Mouse (Mus musculus): ENCODE data around the gene Kcnrg.

Kcnrg gene

GRCm38 (mm10) chr14:61642668-61643067, 35.4 kb downstream of the Kcnrg start:
- in situ Hi-C loops (cut with MboI, MseI) = no loop called here

GRCm38 (mm10) chr14:61645547-61645946, 38.3 kb downstream of the Kcnrg start:
- in situ Hi-C loops (cut with MboI, MseI) = loop anchor here in 1 of 2 experiments (5.0 kb wide), 1 partner anchor 37 kb away; no protein-coding TSS in a partner anchor

- in situ Hi-C loops (cut with MboI, MseI) = loop anchor here in 1 of 2 experiments (5.0 kb wide), 1 partner anchor 35 kb away; no protein-coding TSS in a partner anchor
These were observed 40.1 kb downstream of the Kcnrg start for GRCm38 (mm10) chr14:61647182-61647880.

GRCm38 (mm10) chr14:61647881-61648684, 40.8 kb downstream of the Kcnrg start:
- in situ Hi-C loops (cut with MboI, MseI) = loop anchor here in 1 of 2 experiments (5.0 kb wide), 1 partner anchor 34 kb away; no protein-coding TSS in a partner anchor

- in situ Hi-C loops (cut with MboI, MseI) = loop anchor here in 1 of 2 experiments (5.0 kb wide), 1 partner anchor 33 kb away; no protein-coding TSS in a partner anchor
These were observed 41.6 kb downstream of the Kcnrg start for GRCm38 (mm10) chr14:61648685-61649504.

- in situ Hi-C loops (cut with MboI, MseI) = loop anchor here in 1 of 2 experiments (25.0 kb wide), 1 partner anchor 1112 kb away; the partner anchor contains the start of gene Ints6
These were observed 43.2 kb downstream of the Kcnrg start for GRCm38 (mm10) chr14:61650291-61650960.

GRCm38 (mm10) chr14:61656469-61656868, 49.2 kb downstream of the Kcnrg start:
- in situ Hi-C loops (cut with MboI, MseI) = loop anchor here in 1 of 2 experiments (25.0 kb wide), 1 partner anchor 1106 kb away; the partner anchor contains the start of gene Ints6

- in situ Hi-C loops (cut with MboI, MseI) = loop anchor here in 1 of 2 experiments (25.0 kb wide), 1 partner anchor 1101 kb away; the partner anchor contains the start of gene Ints6
These were observed 54.2 kb downstream of the Kcnrg start for GRCm38 (mm10) chr14:61661496-61661895.

- in situ Hi-C loops (cut with MboI, MseI) = loop anchor here in 1 of 2 experiments (25.0 kb wide), 1 partner anchor 1100 kb away; the partner anchor contains the start of gene Ints6
These were observed 55.0 kb downstream of the Kcnrg start for GRCm38 (mm10) chr14:61662307-61662706.

Data from T-helper 17 cell (primary cell).